Mouse (Mus musculus): ENCODE measurements around the gene 6430531B16Rik.

6430531B16Rik gene

GRCm38 (mm10) chr7:139978278-139978892 is at the start of gene 6430531B16Rik:
Gene 6430531B16Rik, minus strand, starts transcription at chr7:139978755.
- DNase-seq (ENCODE audit: low spot score), result peak; percentile 88

DNA sequence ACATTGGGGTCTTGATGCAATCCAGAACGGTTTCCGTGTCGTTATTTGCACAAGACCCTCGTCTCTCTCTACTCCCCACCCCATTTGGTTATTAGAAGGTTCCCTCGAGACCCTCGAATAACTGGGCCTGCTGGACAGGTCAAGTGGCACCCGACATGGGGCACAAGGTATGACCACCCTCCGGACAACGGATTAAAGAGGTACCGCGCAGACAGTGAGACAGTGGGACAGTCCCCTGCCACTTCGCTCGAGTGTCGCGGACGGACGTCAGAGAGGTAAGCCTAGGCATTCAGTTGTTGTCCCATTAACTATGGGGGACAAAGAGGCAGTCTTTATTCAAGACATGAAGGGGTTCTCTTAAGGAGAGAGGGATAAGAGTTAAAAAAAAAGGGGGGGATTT is 32.8 kb upstream of the 6430531B16Rik start:
- DNase-seq (ENCODE audit: low spot score), result peak; percentile 1

- peak; percentile 2 for DNase-seq (ENCODE audit: low spot score)
These were observed 29.2 kb upstream of the 6430531B16Rik start for GRCm38 (mm10) chr7:140007781-140008180.

- peak; percentile 2 for DNase-seq (ENCODE audit: low spot score)
These were observed 28.5 kb upstream of the 6430531B16Rik start for GRCm38 (mm10) chr7:140006861-140007611.

GRCm38 (mm10) chr7:140004666-140005065 is 26.1 kb upstream of the 6430531B16Rik start:
- DNase-seq (ENCODE audit: low spot score), result peak; percentile 1

GRCm38 (mm10) chr7:140001086-140001740 is 22.7 kb upstream of the 6430531B16Rik start:
- peak; percentile 2 for DNase-seq (ENCODE audit: low spot score)

GRCm38 (mm10) chr7:139998691-139999350 is 20.3 kb upstream of the 6430531B16Rik start:
- peak; percentile 33 for DNase-seq (ENCODE audit: low spot score)

DNA sequence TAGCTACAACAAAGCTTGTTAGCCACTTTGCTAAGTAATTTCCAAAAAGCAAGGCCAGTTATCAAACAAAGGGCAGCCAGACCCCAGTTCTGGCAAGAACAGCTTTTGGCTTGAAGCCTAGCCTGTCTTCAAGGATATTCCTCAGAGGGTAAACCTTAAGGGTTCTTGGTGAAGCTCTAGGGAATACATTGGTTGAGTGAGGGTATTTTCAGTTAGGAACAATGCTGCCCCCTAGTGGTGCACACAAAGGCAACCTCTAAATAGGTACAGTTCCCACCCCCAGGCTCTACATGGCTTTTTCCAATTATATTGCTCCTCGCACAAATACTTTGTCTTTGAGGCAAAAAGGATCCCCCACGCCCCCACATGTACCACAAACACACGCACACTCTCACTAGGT is 16.1 kb upstream of the 6430531B16Rik start:
- DNase-seq (ENCODE audit: low spot score), result peak; percentile 80

GRCm38 (mm10) chr7:139994202-139994601 is 15.6 kb upstream of the 6430531B16Rik start:
- no peak for DNase-seq (ENCODE audit: low spot score)

DNA sequence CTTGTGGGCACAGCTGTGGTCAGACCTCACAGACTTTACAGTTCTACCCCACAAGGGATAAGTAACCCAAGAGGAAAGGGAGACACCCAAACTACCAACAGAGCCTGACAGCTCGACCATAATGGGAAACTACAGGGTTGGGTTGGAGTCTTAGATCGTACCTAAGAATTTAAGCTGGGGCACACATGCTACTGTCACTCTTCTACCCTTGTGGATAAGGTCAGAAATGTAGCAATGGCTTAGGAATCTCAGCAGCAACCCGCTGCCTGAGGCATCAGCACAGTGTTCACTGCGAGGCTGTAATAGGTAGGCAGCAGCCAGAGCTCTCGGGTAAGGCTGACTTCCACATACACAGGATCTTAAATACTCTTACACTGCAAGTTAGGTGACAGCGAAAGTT is 15.0 kb upstream of the 6430531B16Rik start:
- DNase-seq (ENCODE audit: low spot score), result no peak

- no peak for DNase-seq (ENCODE audit: low spot score)
These were observed 13.9 kb upstream of the 6430531B16Rik start, which contains the start of gene Adam8 for GRCm38 (mm10) chr7:139992406-139992805. Gene Adam8, minus strand, starts transcription at chr7:139992562.

GRCm38 (mm10) chr7:139990864-139991394 is 12.4 kb upstream of the 6430531B16Rik start:
- DNase-seq (ENCODE audit: low spot score), result no peak

DNA sequence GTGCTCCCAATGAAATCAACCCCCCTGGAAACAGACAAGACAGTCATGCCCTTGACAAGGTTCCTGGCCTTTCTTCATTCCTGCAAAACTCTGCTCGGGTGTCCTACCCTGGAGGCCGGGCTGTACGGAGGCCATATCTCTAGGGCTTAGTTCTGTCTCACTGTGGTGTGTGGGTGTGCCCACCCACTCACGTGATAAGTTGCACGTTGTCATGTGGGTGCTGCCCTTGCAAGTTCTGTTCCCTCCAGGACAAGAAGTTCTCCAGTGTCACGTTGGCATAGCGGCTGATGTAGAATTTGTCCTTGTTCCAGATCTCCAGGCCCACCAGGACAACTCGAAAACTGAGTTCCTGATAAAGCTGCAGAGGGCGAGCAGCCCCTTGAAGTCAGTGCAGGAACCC is 9.7 kb upstream of the 6430531B16Rik start:
- no peak for DNase-seq (ENCODE audit: low spot score)

DNA sequence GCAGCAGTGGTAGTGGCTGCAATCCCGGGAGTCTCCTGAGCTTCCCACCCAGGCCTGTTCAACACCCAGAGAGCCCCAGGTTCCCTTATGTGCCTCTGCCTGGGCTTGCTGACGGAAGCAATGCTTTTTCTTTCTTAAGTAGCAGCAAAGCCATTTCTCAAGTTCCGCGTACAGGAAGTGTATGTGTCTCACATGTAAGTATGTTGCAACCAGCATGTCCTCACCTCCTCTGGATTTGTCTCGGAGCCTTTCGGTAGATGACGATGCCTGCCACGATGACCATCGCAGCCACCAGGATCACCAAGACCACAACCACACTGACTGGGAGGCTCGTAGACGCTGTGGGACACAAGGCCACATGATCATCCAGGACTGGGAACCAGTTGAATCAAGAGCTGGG is 6.0 kb upstream of the 6430531B16Rik start:
- DNase-seq (ENCODE audit: low spot score), result no peak

GRCm38 (mm10) chr7:139982058-139982457 is 3.5 kb upstream of the 6430531B16Rik start:
- DNase-seq (ENCODE audit: low spot score), result no peak

DNA sequence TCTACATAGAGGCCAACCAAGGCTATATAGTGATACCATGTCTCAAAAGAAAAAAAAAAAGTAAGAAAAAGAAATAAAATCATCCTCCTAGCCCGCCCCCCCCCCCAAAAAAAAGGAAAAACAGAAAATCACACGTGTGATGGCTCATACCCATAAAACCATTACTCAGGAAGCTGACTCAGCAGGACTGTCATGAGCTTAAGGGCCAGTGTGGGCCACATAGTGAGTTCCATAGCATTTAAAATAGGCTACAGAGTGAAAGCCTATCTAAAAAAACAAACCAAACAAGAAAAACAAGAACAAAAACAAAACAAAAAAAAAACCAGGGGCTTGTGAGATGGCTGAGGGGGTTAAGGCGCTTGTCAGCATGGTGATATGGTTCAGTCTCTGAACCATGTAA is 2.2 kb upstream of the 6430531B16Rik start:
- no peak for DNase-seq (ENCODE audit: low spot score)

- DNase-seq (ENCODE audit: low spot score), result peak; percentile 31
These were observed 610 bp upstream of the 6430531B16Rik start for GRCm38 (mm10) chr7:139979011-139979719.

DNA sequence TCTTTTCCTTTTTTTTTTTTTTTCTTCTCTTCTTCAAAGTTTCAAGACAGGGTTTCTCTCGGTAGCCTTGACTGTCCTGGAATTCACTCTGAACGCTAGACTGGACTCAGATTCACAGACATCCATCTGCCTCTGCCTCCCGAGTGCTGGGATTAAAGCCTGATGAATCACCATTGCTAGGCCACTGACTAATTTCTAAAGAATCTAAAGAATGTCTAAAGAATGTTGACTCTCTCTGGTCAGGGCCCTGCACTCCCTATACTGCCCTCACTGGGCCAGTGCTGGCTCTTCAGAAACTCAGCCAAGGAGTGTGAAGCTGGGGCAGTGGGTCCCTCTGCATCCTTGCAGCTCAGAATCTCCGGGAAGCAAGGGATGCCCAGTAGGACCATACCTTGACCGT is 3.1 kb downstream of the 6430531B16Rik start:
- no peak for DNase-seq (ENCODE audit: low spot score)

DNA sequence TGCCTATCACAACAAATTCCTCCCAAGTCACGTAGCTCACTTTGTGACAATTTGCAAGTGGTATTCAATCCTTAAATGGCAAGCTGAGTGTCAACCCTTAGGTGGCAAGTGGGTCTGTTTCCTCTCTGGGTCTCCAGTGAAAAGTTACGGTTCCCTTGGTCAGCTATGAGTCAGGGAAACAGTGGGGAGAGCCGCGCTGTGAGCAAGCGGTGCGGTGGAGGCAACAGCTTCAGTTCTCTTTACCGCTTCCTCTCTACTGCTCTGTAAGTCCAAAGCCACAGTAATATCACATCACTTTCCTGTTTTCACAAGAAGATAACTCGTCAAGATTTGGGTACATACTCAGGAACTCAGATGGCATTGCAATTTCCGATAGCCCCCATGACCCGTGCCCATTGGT is 4.2 kb downstream of the 6430531B16Rik start:
- no peak for DNase-seq (ENCODE audit: low spot score)

GRCm38 (mm10) chr7:139972923-139973331 is 5.6 kb downstream of the 6430531B16Rik start:
- DNase-seq (ENCODE audit: low spot score), result no peak

DNA sequence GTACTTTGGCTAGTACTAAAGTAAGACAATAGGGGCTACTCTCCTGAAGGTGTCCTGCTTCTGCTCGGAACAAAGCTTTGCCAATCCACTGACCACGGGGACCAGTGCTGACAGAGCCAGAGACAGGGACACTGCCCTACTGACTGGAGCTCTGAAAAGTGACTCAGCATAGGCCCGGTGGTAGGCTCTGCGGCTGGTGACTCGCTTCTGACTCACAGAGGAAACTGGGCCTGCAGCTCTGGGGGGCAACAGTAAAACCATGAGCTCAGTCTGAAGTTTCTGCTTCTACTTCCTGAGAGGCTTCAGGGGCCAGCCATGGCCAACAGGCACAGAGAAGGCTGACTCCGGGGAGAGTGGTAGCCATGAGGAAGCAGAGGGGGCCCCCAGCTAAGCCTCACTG is 7.1 kb downstream of the 6430531B16Rik start:
- DNase-seq (ENCODE audit: low spot score), result no peak

DNA sequence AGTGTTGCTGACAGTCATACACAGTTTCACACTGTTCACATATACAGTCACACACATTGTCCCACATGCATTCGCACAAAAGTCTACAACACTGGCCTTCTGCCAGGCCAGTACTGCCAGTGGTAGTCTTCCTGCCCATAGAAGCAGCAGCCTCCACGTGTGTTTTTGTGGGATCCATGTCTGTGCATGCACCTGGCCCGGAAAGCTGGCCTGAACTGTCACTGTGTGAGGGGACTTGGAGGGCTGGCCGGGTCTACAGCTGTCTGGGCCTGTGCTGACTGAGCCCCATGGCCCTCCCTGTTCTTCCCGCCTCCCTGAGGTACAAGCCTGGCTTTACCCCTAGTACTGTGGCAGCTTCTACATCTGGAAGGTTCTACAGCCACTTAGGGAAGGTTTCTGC is 7.6 kb downstream of the 6430531B16Rik start:
- DNase-seq (ENCODE audit: low spot score), result no peak
